Mouse (Mus musculus): Measurements from ENCODE around the gene Foxp2. TPM values are rescaled to one million over a fixed set of nuclear protein-coding genes. Genes with fewer than 3 reads are reported as not detected.

The Foxp2 gene
- polyA plus RNA-seq, 1 experiment from 2014 or later, result 80.9 TPM

- Histone ChIP-seq H3K9me3 (no peaks in the 10 kb centered on the region), H3K4me2 (no peak overlapping the region), H3K27ac (no peak overlapping the region), H3K9ac (no peak overlapping the region), H3K4me1 (peaks cover 4% of the 10 kb centered on the region; the same call in 1 of the 2 replicates), H3K4me3 (no peak overlapping the region), H3K36me3 (replicated peaks) (no peaks in the 10 kb centered on the region), H3K27me3 (replicated peaks) (no peaks in the 10 kb centered on the region)
- ATAC-seq (replicated peaks), result no peak
- 71% methylated on average over 4 of the region's 4 CpGs for WGBS
Observed at GRCm38 (mm10) chr6:15402026-15402425, 500.9 kb downstream of the Foxp2 start.

DNA sequence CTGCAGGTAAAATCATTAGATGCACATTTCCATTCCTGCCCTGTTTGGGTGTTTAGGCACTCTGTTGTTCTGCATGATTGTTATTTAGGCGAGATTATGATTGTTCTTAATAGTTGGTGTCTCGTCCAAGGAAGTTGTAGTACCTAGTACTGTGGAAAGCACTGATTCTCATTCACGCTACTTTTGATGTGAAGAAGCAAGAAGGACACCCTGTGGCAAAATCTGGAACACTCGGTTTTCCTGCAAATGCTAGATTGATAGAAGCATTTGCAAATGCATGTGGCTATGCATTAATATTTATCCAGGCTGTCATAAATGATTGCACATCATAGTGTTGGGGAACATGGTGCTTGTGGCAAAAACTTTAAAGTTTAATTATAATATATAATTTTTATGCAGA, 514.0 kb downstream of the Foxp2 start:
- Histone ChIP-seq H3K9ac (no peak overlapping the region), H3K4me2 (no peak overlapping the region), H3K4me3 (no peak overlapping the region), H3K27ac (no peak overlapping the region), H3K27me3 (replicated peaks) (no peaks in the 10 kb centered on the region), H3K36me3 (replicated peaks) (no peaks in the 10 kb centered on the region), H3K4me1 (peaks cover 27% of the 10 kb centered on the region), H3K9me3 (no peaks in the 10 kb centered on the region)
- WGBS, result 22% methylated on average over 4 of the region's 4 CpGs
- no peak for ATAC-seq (replicated peaks)

DNA sequence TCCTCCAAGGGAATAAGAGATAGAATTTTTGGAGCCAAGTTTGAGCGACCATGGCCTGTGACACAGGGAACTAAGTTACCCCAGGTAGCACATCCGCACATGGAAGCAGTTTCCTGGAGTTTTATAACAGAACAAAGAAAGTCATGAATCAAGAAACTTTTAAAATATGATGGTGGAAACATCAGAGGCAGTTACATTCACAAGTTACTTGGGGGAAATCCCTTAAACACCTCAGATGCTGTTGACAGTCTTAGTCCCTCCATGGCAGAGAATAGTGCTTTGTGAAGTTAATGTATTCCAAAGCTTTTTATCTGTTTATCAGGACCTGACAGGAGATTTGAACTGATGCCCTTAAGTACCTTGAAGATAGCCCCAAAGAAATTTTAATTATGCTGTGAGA, 558.6 kb downstream of the Foxp2 start:
- no peaks in the 10 kb centered on the region for H3K4me1 ChIP-seq
- H3K27ac ChIP-seq, result no peak overlapping the region
- H3K9ac ChIP-seq, result no peak overlapping the region
- no peaks in the 10 kb centered on the region for H3K27me3 ChIP-seq (replicated peaks)
- no peak overlapping the region for H3K4me2 ChIP-seq
- WGBS, result 94% methylated on average over 2 of the region's 2 CpGs
- H3K9me3 ChIP-seq, result no peaks in the 10 kb centered on the region
- H3K36me3 ChIP-seq (replicated peaks), result no peaks in the 10 kb centered on the region
- no peak overlapping the region for H3K4me3 ChIP-seq
- no peak for ATAC-seq (replicated peaks)

DNA sequence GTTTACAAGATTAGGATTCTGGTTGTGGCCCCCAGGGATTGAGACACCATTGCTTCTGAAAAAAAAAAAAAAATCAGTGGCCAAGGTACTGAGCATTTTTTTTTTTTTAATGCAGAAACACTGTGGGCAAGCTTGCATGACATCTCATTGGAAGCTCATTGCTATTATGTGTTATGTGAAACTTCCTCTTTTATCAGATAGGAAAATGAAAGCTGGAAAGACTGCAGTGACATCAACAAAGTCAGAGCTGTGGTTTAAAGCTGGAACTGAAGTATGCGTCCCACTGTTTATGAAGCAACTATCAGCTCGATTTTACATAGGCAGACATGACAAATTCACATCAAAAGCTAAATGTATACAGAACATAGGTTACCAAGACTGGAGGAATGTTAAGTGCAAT, 562.2 kb downstream of the Foxp2 start:
- no peaks in the 10 kb centered on the region for H3K36me3 ChIP-seq (replicated peaks)
- no peak overlapping the region for H3K4me3 ChIP-seq
- H3K27me3 ChIP-seq (replicated peaks), result no peaks in the 10 kb centered on the region
- H3K4me1 ChIP-seq, result no peaks in the 10 kb centered on the region
- H3K9me3 ChIP-seq, result no peaks in the 10 kb centered on the region
- no peak overlapping the region for H3K4me2 ChIP-seq
- ATAC-seq (replicated peaks), result no peak
- 92% methylated on average over 2 of the region's 2 CpGs for WGBS
- no peak overlapping the region for H3K27ac ChIP-seq
- H3K9ac ChIP-seq, result no peak overlapping the region

- WGBS, result 91% methylated on average over 3 of the region's 3 CpGs
- H3K9ac ChIP-seq, result no peak overlapping the region
- H3K4me2 ChIP-seq, result no peak overlapping the region
- no peaks in the 10 kb centered on the region for H3K36me3 ChIP-seq (replicated peaks)
- no peak overlapping the region for H3K27ac ChIP-seq
- H3K9me3 ChIP-seq, result no peaks in the 10 kb centered on the region
- H3K27me3 ChIP-seq (replicated peaks), result no peaks in the 10 kb centered on the region
- ATAC-seq (replicated peaks), result no peak
- H3K4me3 ChIP-seq, result no peak overlapping the region
- no peaks in the 10 kb centered on the region for H3K4me1 ChIP-seq
Observed at GRCm38 (mm10) chr6:15465471-15465870, 564.3 kb downstream of the Foxp2 start.

DNA sequence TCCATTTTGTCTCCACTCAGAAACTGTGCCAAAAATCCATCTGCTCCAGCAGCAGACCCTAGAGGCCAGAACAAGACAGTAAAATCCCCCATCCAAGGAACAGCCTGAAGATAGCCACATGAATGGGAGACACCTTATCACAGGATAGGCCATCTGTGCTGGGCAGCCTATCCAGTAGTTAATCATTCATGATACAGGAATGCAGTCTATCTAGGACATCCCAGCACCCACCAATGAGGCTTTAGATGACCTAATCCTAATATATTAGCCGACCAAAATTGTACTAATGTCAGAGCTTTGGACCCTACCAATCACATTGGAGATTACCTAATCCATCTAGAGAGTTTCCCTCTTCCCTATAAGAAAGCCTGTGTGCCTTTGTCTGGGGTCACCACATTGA, 565.5 kb downstream of the Foxp2 start:
- no peak overlapping the region for H3K9ac ChIP-seq

GRCm38 (mm10) chr6:15486909-15487308, 585.8 kb downstream of the Foxp2 start:
- H3K4me3 ChIP-seq, result no peak overlapping the region
- no peaks in the 10 kb centered on the region for H3K4me1 ChIP-seq
- H3K27ac ChIP-seq, result no peak overlapping the region
- H3K36me3 ChIP-seq (replicated peaks), result no peaks in the 10 kb centered on the region
- H3K27me3 ChIP-seq (replicated peaks), result no peaks in the 10 kb centered on the region
- WGBS, result 43% methylated on average over 2 of the region's 2 CpGs
- no peak overlapping the region for H3K4me2 ChIP-seq
- no peak overlapping the region for H3K9ac ChIP-seq
- no peaks in the 10 kb centered on the region for H3K9me3 ChIP-seq
- peak; percentile 76 for ATAC-seq (replicated peaks)

More for the DNA sequence above, 565.5 kb downstream of the Foxp2 start:
- H3K36me3 ChIP-seq (replicated peaks), result no peaks in the 10 kb centered on the region
- H3K27me3 ChIP-seq (replicated peaks), result no peaks in the 10 kb centered on the region
- no peaks in the 10 kb centered on the region for H3K4me1 ChIP-seq
- no peak overlapping the region for H3K27ac ChIP-seq
- H3K4me3 ChIP-seq, result no peak overlapping the region
- 44% methylated on average over 1 of the region's 1 CpGs for WGBS
- no peaks in the 10 kb centered on the region for H3K9me3 ChIP-seq
- H3K4me2 ChIP-seq, result no peak overlapping the region
- no peak for ATAC-seq (replicated peaks)

Small RNA genes within 50 kb of the gene (microRNA-seq; reads per million reads assigned to microRNA genes)
- not detected for gene Gm25470

Other genes starting within 250 kb of the Foxp2 start
- 0.04 TPM in 1 of 2 replicates, not detected in the other for gene Ppp1r3a, start 146.1 kb upstream of the Foxp2 start, polyA plus RNA-seq (2015; fragmentation: Nextera tagmentation; extraction: Ambion mirVana)